Mouse (Mus musculus) lung, postnatal 0 days (tissue): ENCODE data around the gene Immp2l. TPM values are rescaled to one million over a fixed set of nuclear protein-coding genes. Genes with fewer than 3 reads are reported as not detected.

ENCODE experiments used
- ATAC-seq: fragments of 200-750 bp; cut with Nextera tagmentation; 2 replicates; pipeline ENCODE4 v1.8.0; 2017; ENCODE audit warnings: moderate library complexity
- DNase-seq: peaks from one replicate; pipeline ENCODE4 v3.0.0-alpha.2; 2016; ENCODE audit warnings: low spot score
- H3K27ac ChIP-seq: fragments of 300-500 bp; sonication (generic); 2 replicates; pipeline ENCODE4 v1.5.1; 2014; ENCODE audit warnings: antibody characterized with exemption, mild to moderate bottlenecking, low read length, mixed read lengths
- H3K27me3 ChIP-seq: fragments of 300-500 bp; sonication (generic); replicated peaks from 2 replicates; pipeline ENCODE4 v1.6.1; 2014; ENCODE audit warnings: low read length, mixed read lengths; ENCODE audit not compliant: insufficient read depth
- H3K36me3 ChIP-seq: fragments of 300-500 bp; sonication (generic); 2 replicates; pipeline ENCODE4 v1.6.1; 2014; ENCODE audit warnings: low read length, mixed read lengths; ENCODE audit not compliant: insufficient read depth
- H3K4me1 ChIP-seq: fragments of 300-500 bp; sonication (generic); 2 replicates; pipeline ENCODE4 v1.6.1; 2014; ENCODE audit warnings: antibody characterized with exemption, low read depth, low read length, mixed read lengths; ENCODE audit not compliant: insufficient read depth
- H3K4me2 ChIP-seq: fragments of 300-500 bp; sonication (generic); replicated peaks from 2 replicates; pipeline ENCODE4 v1.6.1; 2014; ENCODE audit warnings: low read depth, mild to moderate bottlenecking, low read length, moderate library complexity, mixed read lengths
- H3K4me3 ChIP-seq: fragments of 300-500 bp; sonication (generic); 2 replicates; pipeline ENCODE4 v1.5.1; 2014; ENCODE audit warnings: low read depth, low read length
- H3K9ac ChIP-seq: fragments of 300-500 bp; sonication (generic); replicated peaks from 2 replicates; pipeline ENCODE4 v1.6.1; 2014; ENCODE audit warnings: low read depth, mild to moderate bottlenecking
- H3K9me3 ChIP-seq: fragments of 300-500 bp; sonication (generic); 2 replicates; pipeline ENCODE4 v1.6.1; 2016; ENCODE audit warnings: low read length, mixed read lengths
- CTCF ChIP-seq: IDR thresholded peaks from 2 replicates; pipeline ENCODE4 v1.5.1; 2016; ENCODE audit warnings: antibody characterized with exemption, mild to moderate bottlenecking
- EP300 ChIP-seq: IDR thresholded peaks from 2 replicates; pipeline ENCODE4 v1.6.1; 2016; ENCODE audit warnings: antibody characterized with exemption, mild to moderate bottlenecking, control low read depth
- WGBS: fragments of 180-500 bp; shearing (Covaris S2); extraction: QIAGEN DNeasy Blood & Tissue Kit; methylation state at CpG from one replicate; pipeline ENCODE4 v1.1.7; 2014; 5-methylcytosine and 5-hydroxymethylcytosine counted together
- polyA plus RNA-seq: library from polyadenylated mRNA; unstranded; fragments of >200 nt; fragmentation: Nextera tagmentation; extraction: Ambion mirVana; gene quantifications from 2 replicates; pipeline ENCODE4 v1.2.1, GENCODE M21; 2015

Immp2l gene
- polyA plus RNA-seq, 1 experiment from 2014 or later: 5.2 TPM

DNA sequence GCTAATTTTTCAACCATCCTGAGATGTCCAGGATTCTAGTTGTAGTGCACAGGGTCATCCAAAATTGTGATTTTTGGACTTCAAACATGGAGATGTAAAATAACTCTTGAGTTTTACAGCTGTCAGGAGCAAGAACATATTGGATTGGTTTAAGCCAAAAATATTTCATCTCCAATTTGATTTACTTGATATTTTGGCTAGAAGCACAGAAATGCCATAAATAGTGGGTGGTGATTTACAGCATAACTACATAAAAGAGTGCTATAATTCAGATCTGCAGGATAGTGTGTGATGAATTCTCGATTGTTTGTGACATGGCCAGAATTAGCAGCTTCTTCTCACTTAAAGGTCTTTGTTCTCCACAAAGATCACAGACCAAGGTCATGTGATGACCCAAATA, 884.1 kb downstream of the Immp2l start:
- 63% methylated on average over 1 of the region's 1 CpGs for WGBS
- Histone ChIP-seq H3K4me1 (no peaks in the 10 kb centered on the region), H3K36me3 (no peaks in the 10 kb centered on the region), H3K4me3 (no peak overlapping the region), H3K27me3 (no peaks in the 10 kb centered on the region), H3K27ac (no peak overlapping the region), H3K9me3 (no peaks in the 10 kb centered on the region), H3K4me2 (no peak overlapping the region), H3K9ac (no peak overlapping the region)
- no peak for ATAC-seq
- DNase-seq: no peak
- no peak for TF ChIP-seq EP300
- TF ChIP-seq CTCF: no peak

DNA sequence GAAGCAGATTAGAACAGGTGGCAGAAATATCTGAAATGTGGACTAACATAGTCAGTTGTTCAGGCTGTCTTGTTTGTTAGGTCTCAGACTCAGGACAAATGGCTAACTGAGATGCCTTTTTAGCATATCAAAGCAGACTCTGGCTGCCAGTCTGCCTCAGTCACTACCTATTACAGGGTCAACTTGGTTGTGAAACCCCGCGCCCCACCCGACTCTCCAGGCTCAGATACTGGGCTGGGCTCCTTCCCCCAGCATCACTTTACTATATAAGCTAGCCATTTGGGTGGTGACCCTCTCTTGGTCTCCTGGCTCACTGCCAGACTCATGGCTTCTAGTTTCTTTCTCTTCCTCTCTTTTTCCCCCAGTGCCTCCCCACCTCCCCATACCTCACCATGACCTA, 887.7 kb downstream of the Immp2l start:
- TF ChIP-seq EP300 (no peak), CTCF (no peak)
- WGBS: 72% methylated on average over 3 of the region's 3 CpGs
- Histone ChIP-seq H3K27ac (no peak overlapping the region), H3K36me3 (no peaks in the 10 kb centered on the region), H3K4me1 (no peaks in the 10 kb centered on the region), H3K9ac (no peak overlapping the region), H3K9me3 (no peaks in the 10 kb centered on the region), H3K27me3 (no peaks in the 10 kb centered on the region), H3K4me3 (no peak overlapping the region), H3K4me2 (no peak overlapping the region)
- ATAC-seq: no peak
- no peak for DNase-seq

DNA sequence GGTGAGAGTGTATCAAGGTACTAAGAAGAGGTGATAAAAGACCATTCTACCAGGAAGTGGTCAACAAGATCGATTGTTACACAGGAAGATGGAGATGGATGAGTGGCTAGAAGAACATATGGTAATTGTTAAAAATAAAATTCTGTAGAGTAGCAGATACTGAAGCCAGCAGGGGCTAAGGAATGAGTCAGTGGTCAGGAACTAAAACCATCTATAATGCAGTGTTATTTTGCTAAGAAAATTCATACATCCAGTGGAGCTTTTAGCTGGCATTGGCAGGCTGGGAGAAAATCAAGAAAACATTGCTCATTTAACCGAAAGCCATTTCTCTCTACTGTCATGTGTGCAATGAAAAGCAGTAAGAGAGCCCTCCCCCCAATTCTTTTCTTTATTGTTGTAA, 913.9 kb downstream of the Immp2l start:
- Histone ChIP-seq H3K9ac (no peak overlapping the region), H3K27ac (no peak overlapping the region), H3K9me3 (no peaks in the 10 kb centered on the region), H3K27me3 (no peaks in the 10 kb centered on the region), H3K4me3 (no peak overlapping the region), H3K4me1 (no peaks in the 10 kb centered on the region), H3K4me2 (no peak overlapping the region), H3K36me3 (no peaks in the 10 kb centered on the region)
- ATAC-seq (no peak), DNase-seq (no peak)
- TF ChIP-seq CTCF (no peak), EP300 (no peak)
- WGBS: 75% methylated on average over 2 of the region's 2 CpGs

DNA sequence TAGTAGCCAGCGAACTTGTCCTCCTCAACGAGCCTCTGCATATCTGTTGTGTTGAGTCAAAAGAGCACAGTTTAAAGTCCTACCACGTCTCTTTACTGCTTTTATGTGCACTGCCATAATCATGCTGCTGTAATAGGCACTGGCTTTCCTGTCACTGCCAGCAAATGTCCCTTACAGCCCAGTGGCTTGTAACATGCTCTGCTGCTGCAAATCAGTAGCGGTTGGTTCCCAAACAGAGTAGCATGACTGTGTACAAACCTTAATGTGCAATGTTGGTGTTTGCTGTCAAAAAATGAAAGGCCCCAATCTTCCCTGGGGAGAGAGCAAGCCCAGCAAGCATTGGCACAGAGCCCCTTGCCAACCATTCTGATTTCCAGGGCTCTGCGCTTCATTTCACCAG, 918.0 kb downstream of the Immp2l start:
- ATAC-seq (no peak), DNase-seq (no peak)
- no peak overlapping the region for H3K27ac ChIP-seq
- H3K9me3 ChIP-seq: no peaks in the 10 kb centered on the region
- H3K27me3 ChIP-seq: no peaks in the 10 kb centered on the region
- TF ChIP-seq CTCF (no peak), EP300 (no peak)
- H3K4me1 ChIP-seq: no peaks in the 10 kb centered on the region
- H3K36me3 ChIP-seq: no peaks in the 10 kb centered on the region
- H3K9ac ChIP-seq: no peak overlapping the region
- H3K4me3 ChIP-seq: no peak overlapping the region
- 77% methylated on average over 5 of the region's 5 CpGs for WGBS
- H3K4me2 ChIP-seq: no peak overlapping the region

DNA sequence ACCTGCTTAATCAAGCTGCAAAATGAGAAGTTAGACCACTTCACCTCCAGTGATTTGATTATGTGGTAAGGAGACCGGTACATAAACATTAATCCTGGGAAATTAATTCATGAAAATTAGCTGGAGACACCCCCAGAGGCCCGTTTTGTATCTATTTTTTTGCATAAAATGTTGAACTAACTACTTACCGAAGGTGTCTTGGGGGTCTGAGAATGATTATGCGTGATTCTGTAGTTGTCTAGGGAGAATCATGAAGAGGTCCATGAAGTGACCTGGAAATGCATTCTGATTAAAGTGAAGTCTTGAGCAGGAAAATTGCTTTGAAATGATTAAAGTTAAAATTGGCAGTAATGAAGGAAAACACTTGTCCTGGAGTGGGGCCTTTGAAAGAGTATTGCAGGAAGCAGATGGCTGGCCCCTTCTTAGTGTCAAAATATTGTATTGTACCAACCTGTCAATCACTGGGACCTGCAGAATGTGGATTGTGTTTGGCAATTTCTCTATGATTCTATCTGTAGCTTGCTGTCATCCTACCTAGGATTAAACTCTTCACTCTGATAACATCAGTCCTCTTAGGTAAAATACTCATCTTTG, 920.3 kb downstream of the Immp2l start:
- DNase-seq (no peak), ATAC-seq (no peak)
- Histone ChIP-seq H3K4me3 (no peak overlapping the region), H3K4me1 (no peaks in the 10 kb centered on the region), H3K36me3 (no peaks in the 10 kb centered on the region), H3K27me3 (no peaks in the 10 kb centered on the region), H3K4me2 (no peak overlapping the region), H3K27ac (no peak overlapping the region), H3K9ac (no peak overlapping the region), H3K9me3 (no peaks in the 10 kb centered on the region)
- WGBS: 65% methylated on average over 4 of the region's 4 CpGs
- TF ChIP-seq CTCF (no peak), EP300 (no peak)

DNA sequence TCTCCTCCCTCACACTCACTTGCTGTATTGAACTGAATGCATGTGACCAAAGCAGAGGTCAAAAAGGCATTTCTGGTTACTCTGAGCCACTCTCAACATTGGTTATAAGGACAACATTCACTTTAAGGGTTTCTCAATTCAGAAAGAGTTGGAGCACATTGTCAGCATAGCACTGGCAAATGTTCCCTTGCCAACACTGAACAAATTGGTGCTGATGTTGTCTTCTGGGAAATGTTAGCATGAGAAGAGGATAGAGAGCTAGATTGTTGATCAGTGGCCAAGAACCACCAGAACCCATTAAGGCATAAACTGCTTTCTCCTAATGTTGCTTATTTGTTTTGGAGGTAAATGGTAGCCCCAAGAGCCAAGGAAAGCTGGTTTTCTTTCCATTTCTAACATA, 922.6 kb downstream of the Immp2l start:
- Histone ChIP-seq H3K27ac (no peak overlapping the region), H3K4me1 (no peaks in the 10 kb centered on the region), H3K4me2 (no peak overlapping the region), H3K36me3 (no peaks in the 10 kb centered on the region), H3K9me3 (no peaks in the 10 kb centered on the region), H3K27me3 (no peaks in the 10 kb centered on the region), H3K9ac (no peak overlapping the region), H3K4me3 (no peak overlapping the region)
- ATAC-seq: no peak
- DNase-seq: no peak
- TF ChIP-seq EP300: no peak
- TF ChIP-seq CTCF: no peak

DNA sequence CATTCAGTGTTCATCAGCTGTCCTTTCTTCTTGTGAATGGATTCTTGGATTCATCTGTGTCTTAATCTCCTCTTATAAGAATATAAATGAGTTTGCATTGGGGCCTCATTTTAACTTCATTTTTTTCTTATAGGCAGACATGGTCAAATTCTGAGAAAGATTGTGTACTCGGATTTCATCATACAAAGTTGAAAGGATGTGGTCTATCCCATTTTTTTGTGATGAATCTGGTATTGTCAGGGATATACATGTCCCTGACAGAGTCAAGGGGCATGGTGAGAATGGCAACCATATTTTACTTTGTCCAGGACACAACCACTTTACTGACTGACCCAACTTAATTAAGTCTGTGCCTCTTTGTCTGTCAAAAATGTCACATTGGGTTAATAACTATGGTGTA, 925.5 kb downstream of the Immp2l start:
- Histone ChIP-seq H3K9me3 (no peaks in the 10 kb centered on the region), H3K4me2 (no peak overlapping the region), H3K4me1 (no peaks in the 10 kb centered on the region), H3K4me3 (no peak overlapping the region), H3K9ac (no peak overlapping the region), H3K36me3 (no peaks in the 10 kb centered on the region), H3K27ac (no peak overlapping the region), H3K27me3 (no peaks in the 10 kb centered on the region)
- DNase-seq (no peak), ATAC-seq (no peak)
- WGBS: 76% methylated on average over 1 of the region's 1 CpGs
- TF ChIP-seq EP300 (no peak), CTCF (no peak)
